Mouse (Mus musculus): ENCODE data around the gene Trim2. TPM values are rescaled to one million over a fixed set of nuclear protein-coding genes. Genes with fewer than 3 reads are reported as not detected.

Trim2 gene
- polyA plus RNA-seq, 1 experiment from 2014 or later = 174 TPM

- no peaks in the 10 kb centered on the region for H3K4me1 ChIP-seq (ENCODE audit: control insufficient read depth, insufficient read depth, low read length)
- H3K9me3 ChIP-seq (replicated peaks; ENCODE audit: control insufficient read depth, low read length, poor library complexity, severe bottlenecking) = no peaks in the 10 kb centered on the region
- no peak for ATAC-seq
- WGBS = 77% methylated on average over 5 of the region's 5 CpGs
- no peaks in the 10 kb centered on the region for H3K27me3 ChIP-seq (ENCODE audit: control insufficient read depth, insufficient read depth, low read depth, low read length)
- H3K9ac ChIP-seq (ENCODE audit: low read depth, low read length) = no peak overlapping the region
- H3K4me3 ChIP-seq (ENCODE audit: low read depth, low read length) = no peak overlapping the region
- H3K36me3 ChIP-seq (ENCODE audit: control insufficient read depth, insufficient read depth, low read length) = no peaks in the 10 kb centered on the region
- no peak overlapping the region for H3K4me2 ChIP-seq (ENCODE audit: low read length)
- no peak overlapping the region for H3K27ac ChIP-seq (ENCODE audit: low read length)
Measured at GRCm38 (mm10) chr3:84130776-84131175, 175.9 kb downstream of the Trim2 start.

DNA sequence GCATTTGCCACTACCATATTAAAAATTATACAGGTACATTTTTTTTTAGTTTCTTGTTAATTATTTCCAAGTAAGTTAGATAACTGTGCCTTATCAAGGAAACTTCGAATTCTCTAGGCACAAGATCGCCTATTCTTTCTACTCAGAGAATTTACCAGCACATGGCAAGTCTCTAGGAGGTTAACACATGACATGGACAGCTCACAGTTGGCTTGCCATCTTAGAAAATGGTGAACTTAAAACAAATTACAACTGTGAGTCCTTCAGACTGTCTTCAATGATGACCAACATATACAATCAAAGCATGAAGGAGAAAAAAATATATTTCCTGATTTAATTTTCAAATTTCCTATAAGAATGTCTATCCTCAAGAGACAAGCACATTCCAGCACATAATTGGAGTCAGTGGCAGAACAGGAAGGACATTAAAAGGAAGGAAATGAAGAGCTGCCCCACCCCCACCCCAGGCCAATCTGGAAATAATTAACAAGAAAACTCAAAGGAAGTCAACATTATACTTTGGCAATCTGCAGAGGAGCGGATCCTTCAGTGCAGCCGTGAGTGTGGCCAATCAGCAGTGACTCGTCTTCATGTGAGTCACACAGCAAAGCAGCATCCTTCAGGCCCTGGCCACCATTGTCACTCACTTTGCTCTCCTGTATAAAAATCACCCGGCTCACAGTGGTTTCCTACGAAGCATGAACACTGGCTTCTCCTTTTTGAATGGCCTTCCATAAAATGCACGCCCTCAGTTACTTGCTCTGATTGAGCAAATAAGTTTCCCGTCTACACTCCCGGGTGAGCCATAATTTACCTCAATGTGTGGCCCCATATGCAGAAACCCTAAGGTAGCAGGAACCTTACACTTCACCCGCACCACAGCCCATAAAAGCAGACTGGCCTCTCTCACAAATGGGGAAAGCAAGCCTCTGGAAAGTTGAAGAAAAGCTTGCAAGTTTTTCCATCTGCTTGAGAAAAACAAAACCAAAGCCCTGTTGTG lies 177.5 kb downstream of the Trim2 start:
- Histone ChIP-seq H3K4me1 (ENCODE audit: control insufficient read depth, insufficient read depth, low read length) (no peaks in the 10 kb centered on the region), H3K9me3 (replicated peaks; ENCODE audit: control insufficient read depth, low read length, poor library complexity, severe bottlenecking) (no peaks in the 10 kb centered on the region), H3K4me3 (ENCODE audit: low read depth, low read length) (no peak overlapping the region), H3K36me3 (ENCODE audit: control insufficient read depth, insufficient read depth, low read length) (no peaks in the 10 kb centered on the region), H3K4me2 (ENCODE audit: low read length) (no peak overlapping the region), H3K27ac (ENCODE audit: low read length) (no peak overlapping the region), H3K27me3 (ENCODE audit: control insufficient read depth, insufficient read depth, low read depth, low read length) (no peaks in the 10 kb centered on the region), H3K9ac (ENCODE audit: low read depth, low read length) (no peak overlapping the region)
- ATAC-seq = no peak
- 79% methylated on average over 11 of the region's 11 CpGs for WGBS

DNA sequence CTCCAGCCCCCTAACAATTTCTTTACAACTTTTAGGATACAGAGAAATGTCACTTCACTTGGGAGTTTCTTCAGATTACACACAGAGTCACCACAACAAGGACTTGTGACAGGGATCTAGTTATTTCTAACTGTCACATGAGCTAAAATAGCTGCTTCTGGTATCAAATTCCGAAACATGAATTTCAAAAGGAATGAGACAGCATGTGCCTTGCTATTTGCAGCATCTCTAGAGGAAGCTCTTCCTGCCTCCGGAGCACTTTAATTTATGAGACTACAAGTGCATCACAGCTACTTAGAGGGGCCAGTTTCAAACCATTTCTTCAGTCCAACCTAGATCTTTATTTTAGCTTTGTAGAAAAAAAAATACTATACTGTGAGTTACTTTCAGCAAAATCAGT lies 179.2 kb downstream of the Trim2 start:
- H3K36me3 ChIP-seq (ENCODE audit: control insufficient read depth, insufficient read depth, low read length) = no peaks in the 10 kb centered on the region
- WGBS = 84% methylated on average over 2 of the region's 2 CpGs
- H3K4me3 ChIP-seq (ENCODE audit: low read depth, low read length) = no peak overlapping the region
- H3K4me2 ChIP-seq (ENCODE audit: low read length) = no peak overlapping the region
- no peaks in the 10 kb centered on the region for H3K4me1 ChIP-seq (ENCODE audit: control insufficient read depth, insufficient read depth, low read length)
- H3K9ac ChIP-seq (ENCODE audit: low read depth, low read length) = no peak overlapping the region
- ATAC-seq = no peak
- no peaks in the 10 kb centered on the region for H3K9me3 ChIP-seq (replicated peaks; ENCODE audit: control insufficient read depth, low read length, poor library complexity, severe bottlenecking)
- no peaks in the 10 kb centered on the region for H3K27me3 ChIP-seq (ENCODE audit: control insufficient read depth, insufficient read depth, low read depth, low read length)
- H3K27ac ChIP-seq (ENCODE audit: low read length) = no peak overlapping the region

- H3K36me3 ChIP-seq (ENCODE audit: control insufficient read depth, insufficient read depth, low read length) = no peaks in the 10 kb centered on the region
- no peak overlapping the region for H3K27ac ChIP-seq (ENCODE audit: low read length)
- H3K4me3 ChIP-seq (ENCODE audit: low read depth, low read length) = no peak overlapping the region
- H3K27me3 ChIP-seq (ENCODE audit: control insufficient read depth, insufficient read depth, low read depth, low read length) = no peaks in the 10 kb centered on the region
- H3K9ac ChIP-seq (ENCODE audit: low read depth, low read length) = no peak overlapping the region
- no peak overlapping the region for H3K4me2 ChIP-seq (ENCODE audit: low read length)
- WGBS = 84% methylated on average over 3 of the region's 3 CpGs
- no peak for ATAC-seq
- H3K4me1 ChIP-seq (ENCODE audit: control insufficient read depth, insufficient read depth, low read length) = no peaks in the 10 kb centered on the region
- no peaks in the 10 kb centered on the region for H3K9me3 ChIP-seq (replicated peaks; ENCODE audit: control insufficient read depth, low read length, poor library complexity, severe bottlenecking)
Measured at GRCm38 (mm10) chr3:84126721-84127120, 180.0 kb downstream of the Trim2 start.

GRCm38 (mm10) chr3:84125704-84126289 lies 180.9 kb downstream of the Trim2 start:
- no peaks in the 10 kb centered on the region for H3K27me3 ChIP-seq (ENCODE audit: control insufficient read depth, insufficient read depth, low read depth, low read length)
- H3K9ac ChIP-seq (ENCODE audit: low read depth, low read length) = no peak overlapping the region
- no peaks in the 10 kb centered on the region for H3K4me1 ChIP-seq (ENCODE audit: control insufficient read depth, insufficient read depth, low read length)
- H3K27ac ChIP-seq (ENCODE audit: low read length) = no peak overlapping the region
- ATAC-seq = no peak
- H3K4me3 ChIP-seq (ENCODE audit: low read depth, low read length) = no peak overlapping the region
- H3K36me3 ChIP-seq (ENCODE audit: control insufficient read depth, insufficient read depth, low read length) = no peaks in the 10 kb centered on the region
- WGBS = 70% methylated on average over 6 of the region's 6 CpGs
- no peaks in the 10 kb centered on the region for H3K9me3 ChIP-seq (replicated peaks; ENCODE audit: control insufficient read depth, low read length, poor library complexity, severe bottlenecking)
- no peak overlapping the region for H3K4me2 ChIP-seq (ENCODE audit: low read length)

DNA sequence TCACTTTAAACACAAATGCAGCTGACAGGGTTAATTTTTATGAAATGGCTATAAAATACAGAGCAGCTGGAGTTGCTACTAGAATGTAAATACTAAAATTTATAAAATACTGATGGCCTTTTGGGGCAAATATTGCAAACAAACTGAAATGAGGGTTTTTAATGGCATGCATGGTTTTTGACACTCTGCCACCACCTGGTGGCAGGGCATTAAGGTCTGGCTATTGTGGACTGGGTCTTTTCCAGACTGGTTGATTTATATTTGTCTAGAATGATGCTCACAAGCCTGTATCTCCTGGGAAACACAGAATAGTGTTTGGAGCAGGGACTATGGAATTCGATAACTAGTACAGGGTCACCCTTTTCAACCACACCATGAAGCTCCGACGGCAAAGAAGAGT lies 183.2 kb downstream of the Trim2 start:
- ATAC-seq = no peak
- no peak overlapping the region for H3K27ac ChIP-seq (ENCODE audit: low read length)
- no peaks in the 10 kb centered on the region for H3K9me3 ChIP-seq (replicated peaks; ENCODE audit: control insufficient read depth, low read length, poor library complexity, severe bottlenecking)
- H3K4me2 ChIP-seq (ENCODE audit: low read length) = no peak overlapping the region
- 86% methylated on average over 3 of the region's 3 CpGs for WGBS
- no peaks in the 10 kb centered on the region for H3K27me3 ChIP-seq (ENCODE audit: control insufficient read depth, insufficient read depth, low read depth, low read length)
- no peaks in the 10 kb centered on the region for H3K4me1 ChIP-seq (ENCODE audit: control insufficient read depth, insufficient read depth, low read length)
- no peak overlapping the region for H3K9ac ChIP-seq (ENCODE audit: low read depth, low read length)
- H3K36me3 ChIP-seq (ENCODE audit: control insufficient read depth, insufficient read depth, low read length) = no peaks in the 10 kb centered on the region
- no peak overlapping the region for H3K4me3 ChIP-seq (ENCODE audit: low read depth, low read length)

DNA sequence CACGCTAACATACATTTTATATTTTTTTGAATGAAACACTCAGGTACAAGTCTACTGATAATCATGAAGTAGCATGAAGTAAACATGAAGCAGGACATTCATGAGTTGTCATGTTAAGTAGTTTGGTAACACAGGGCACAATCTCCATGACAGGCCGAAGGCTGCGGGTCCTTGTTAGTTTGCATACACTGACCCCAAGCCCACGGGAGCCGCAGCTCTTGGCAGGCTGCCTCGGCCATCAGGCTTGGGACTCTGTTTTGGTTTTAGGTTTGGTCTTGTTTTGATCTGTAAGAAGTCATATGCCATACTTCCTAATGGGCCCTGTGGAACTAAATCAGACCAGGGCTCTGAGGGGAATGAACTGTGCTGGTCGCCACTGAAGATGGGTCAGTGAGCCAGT lies 188.0 kb downstream of the Trim2 start:
- no peak for ATAC-seq
- H3K36me3 ChIP-seq (ENCODE audit: control insufficient read depth, insufficient read depth, low read length) = no peaks in the 10 kb centered on the region
- H3K27ac ChIP-seq (ENCODE audit: low read length) = no peak overlapping the region
- 76% methylated on average over 7 of the region's 7 CpGs for WGBS
- no peak overlapping the region for H3K4me2 ChIP-seq (ENCODE audit: low read length)
- H3K9ac ChIP-seq (ENCODE audit: low read depth, low read length) = no peak overlapping the region
- H3K27me3 ChIP-seq (ENCODE audit: control insufficient read depth, insufficient read depth, low read depth, low read length) = no peaks in the 10 kb centered on the region
- no peaks in the 10 kb centered on the region for H3K9me3 ChIP-seq (replicated peaks; ENCODE audit: control insufficient read depth, low read length, poor library complexity, severe bottlenecking)
- no peak overlapping the region for H3K4me3 ChIP-seq (ENCODE audit: low read depth, low read length)
- no peaks in the 10 kb centered on the region for H3K4me1 ChIP-seq (ENCODE audit: control insufficient read depth, insufficient read depth, low read length)

DNA sequence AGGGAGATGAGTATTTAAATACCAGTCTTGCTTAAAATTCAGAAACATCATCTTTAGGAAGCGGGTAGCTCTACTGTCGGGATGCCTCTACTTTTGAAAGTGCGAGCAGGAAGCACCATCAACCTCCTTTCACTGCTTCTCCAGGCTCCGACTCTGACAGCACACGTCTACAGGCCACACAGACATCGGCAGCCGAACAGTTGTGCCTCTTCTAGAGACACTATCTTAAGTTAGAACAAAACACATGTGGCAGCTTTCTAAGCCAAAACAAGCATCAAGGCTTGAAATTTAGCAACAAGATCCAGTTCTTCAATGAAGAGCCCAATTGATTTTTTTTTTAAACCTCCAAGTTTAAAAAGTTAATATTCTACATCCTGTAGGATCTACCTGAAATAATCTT lies 188.5 kb downstream of the Trim2 start:
- Histone ChIP-seq H3K9me3 (replicated peaks; ENCODE audit: control insufficient read depth, low read length, poor library complexity, severe bottlenecking) (no peaks in the 10 kb centered on the region), H3K36me3 (ENCODE audit: control insufficient read depth, insufficient read depth, low read length) (no peaks in the 10 kb centered on the region), H3K27ac (ENCODE audit: low read length) (no peak overlapping the region), H3K4me1 (ENCODE audit: control insufficient read depth, insufficient read depth, low read length) (no peaks in the 10 kb centered on the region), H3K27me3 (ENCODE audit: control insufficient read depth, insufficient read depth, low read depth, low read length) (no peaks in the 10 kb centered on the region), H3K4me2 (ENCODE audit: low read length) (no peak overlapping the region), H3K9ac (ENCODE audit: low read depth, low read length) (no peak overlapping the region), H3K4me3 (ENCODE audit: low read depth, low read length) (no peak overlapping the region)
- WGBS = 86% methylated on average over 7 of the region's 7 CpGs
- ATAC-seq = no peak

All from midbrain, embryonic 16.5 days (tissue).